Mouse (Mus musculus): ENCODE results near the gene Cops3.

- TF ChIP-seq EP300 (IDR thresholded peaks at IDR 0.05; ENCODE audit: low read depth) (no peak), CTCF (IDR thresholded peaks at IDR 0.05; ENCODE audit: low read depth) (no peak)
These were observed 24.1 kb downstream of the Cops3 start for GRCm38 (mm10) chr11:59815482-59816065.
